Mouse (Mus musculus): ENCODE measurements around the gene Msmb. TPM values are rescaled to one million over a fixed set of nuclear protein-coding genes. Genes with fewer than 3 reads are reported as not detected.

The Msmb gene
- not detected in 2 replicates for polyA plus RNA-seq (2015; fragmentation: Nextera tagmentation; extraction: Ambion mirVana)

DNA sequence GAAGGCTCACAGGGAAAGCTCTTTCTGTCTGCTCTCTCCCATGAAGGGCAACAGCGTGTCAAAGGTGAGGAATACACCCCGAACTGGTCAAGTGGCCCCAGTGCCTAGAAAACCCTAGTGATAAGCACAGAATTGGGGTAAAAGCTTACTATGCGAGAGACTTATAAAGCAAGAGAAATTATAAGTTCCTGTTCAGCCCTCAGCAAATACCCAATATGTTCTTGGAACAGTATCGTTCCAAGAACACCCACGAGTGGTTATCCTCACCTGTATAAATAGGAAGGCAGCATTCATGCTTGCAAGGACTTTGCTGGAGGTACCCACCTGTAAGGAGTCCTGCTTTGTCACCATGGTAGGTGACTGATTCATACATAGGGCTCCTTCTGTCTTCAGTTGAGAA, at the start of gene Msmb:
Msmb (plus strand) TSS at position 301 of the 400 bp plus-strand sequence.
- ATAC-seq: no peak
- Histone ChIP-seq H3K9me3 (ENCODE audit: control insufficient read depth, low read length) (no peaks in the 10 kb centered on the region), H3K9ac (ENCODE audit: low read depth, low read length) (no peak within 1 kb of the TSS), H3K4me3 (ENCODE audit: low read length) (no peak within 1 kb of the TSS), H3K27me3 (replicated peaks; ENCODE audit: control insufficient read depth, insufficient read depth, low read length) (no peaks in the 10 kb centered on the region), H3K4me1 (ENCODE audit: control insufficient read depth, insufficient read depth, low read length) (no peaks in the 10 kb centered on the region), H3K36me3 (ENCODE audit: control insufficient read depth, insufficient read depth, low read length) (no peaks in the 10 kb centered on the region), H3K27ac (ENCODE audit: low read length) (no peak within 1 kb of the TSS), H3K4me2 (ENCODE audit: low read depth, low read length) (no peak within 1 kb of the TSS)
- WGBS: 83% methylated on average over 5 of the region's 5 CpGs

DNA sequence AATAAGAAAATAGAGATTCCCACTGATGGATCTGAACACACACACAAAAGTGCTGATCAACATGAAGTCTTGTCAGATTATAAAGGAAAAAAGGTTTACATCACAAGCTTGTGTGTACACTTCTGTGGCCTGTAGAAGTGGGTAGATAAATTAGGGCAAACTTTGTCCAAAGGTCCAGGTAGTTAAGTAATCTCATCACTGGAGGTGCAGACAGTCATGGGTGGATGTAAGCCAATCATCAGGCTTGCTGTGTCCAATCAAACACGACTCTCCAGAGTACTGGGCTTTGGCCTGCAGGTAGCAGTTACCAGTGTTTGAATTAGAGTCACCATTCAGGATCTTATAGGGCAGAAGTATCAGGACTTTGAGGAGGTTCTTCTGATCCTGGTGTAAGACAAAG, 48.8 kb upstream of the Msmb start:
- Histone ChIP-seq H3K27me3 (replicated peaks; ENCODE audit: control insufficient read depth, insufficient read depth, low read length) (no peaks in the 10 kb centered on the region), H3K4me2 (ENCODE audit: low read depth, low read length) (no peak overlapping the region), H3K4me3 (ENCODE audit: low read length) (no peak overlapping the region), H3K36me3 (ENCODE audit: control insufficient read depth, insufficient read depth, low read length) (0 out of 2 replicates have a peak, but pooled peaks cover 3% of the 10 kb centered on the region), H3K9me3 (ENCODE audit: control insufficient read depth, low read length) (no peaks in the 10 kb centered on the region), H3K27ac (ENCODE audit: low read length) (no peak overlapping the region), H3K9ac (ENCODE audit: low read depth, low read length) (no peak overlapping the region), H3K4me1 (ENCODE audit: control insufficient read depth, insufficient read depth, low read length) (no peaks in the 10 kb centered on the region)
- no peak for ATAC-seq
- WGBS: 62% methylated on average over 1 of the region's 1 CpGs

DNA sequence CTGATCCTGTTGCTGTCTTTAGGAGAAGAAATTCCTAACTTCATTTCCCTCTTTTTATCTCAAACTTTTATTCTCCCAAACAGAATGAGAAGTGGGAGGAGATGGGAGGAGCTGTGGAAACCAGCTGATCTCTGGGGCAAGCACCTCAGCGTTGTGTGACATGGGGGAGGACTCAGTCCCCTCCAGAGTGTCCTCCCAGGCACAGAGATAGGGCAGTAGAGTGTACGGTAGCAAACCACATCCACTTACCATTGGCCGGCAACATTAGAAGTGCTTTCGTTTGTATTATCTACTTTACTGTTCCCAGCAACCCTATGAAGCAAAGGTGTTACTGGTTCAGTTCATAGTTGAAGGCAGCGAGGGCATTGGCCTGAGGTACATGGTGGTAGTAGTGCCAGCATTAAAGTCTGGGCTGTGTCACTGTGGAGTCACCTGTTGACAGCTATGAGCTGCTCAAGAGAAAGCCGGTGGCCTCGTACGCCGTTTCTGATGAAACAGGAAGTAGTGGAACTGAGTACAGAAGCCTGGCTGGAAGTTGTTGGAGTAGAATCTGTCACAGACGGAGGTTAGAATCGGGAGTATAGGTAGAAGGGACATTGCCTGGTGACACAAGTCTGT, 48.2 kb upstream of the Msmb start:
- no peak overlapping the region for H3K27ac ChIP-seq (ENCODE audit: low read length)
- no peak overlapping the region for H3K4me2 ChIP-seq (ENCODE audit: low read depth, low read length)
- no peak overlapping the region for H3K9ac ChIP-seq (ENCODE audit: low read depth, low read length)
- no peak for ATAC-seq
- H3K4me3 ChIP-seq (ENCODE audit: low read length): no peak overlapping the region
- H3K4me1 ChIP-seq (ENCODE audit: control insufficient read depth, insufficient read depth, low read length): no peaks in the 10 kb centered on the region
- peaks cover 6% of the 10 kb centered on the region for H3K36me3 ChIP-seq (ENCODE audit: control insufficient read depth, insufficient read depth, low read length)
- H3K27me3 ChIP-seq (replicated peaks; ENCODE audit: control insufficient read depth, insufficient read depth, low read length): no peaks in the 10 kb centered on the region
- 84% methylated on average over 11 of the region's 11 CpGs for WGBS
- H3K9me3 ChIP-seq (ENCODE audit: control insufficient read depth, low read length): no peaks in the 10 kb centered on the region

DNA sequence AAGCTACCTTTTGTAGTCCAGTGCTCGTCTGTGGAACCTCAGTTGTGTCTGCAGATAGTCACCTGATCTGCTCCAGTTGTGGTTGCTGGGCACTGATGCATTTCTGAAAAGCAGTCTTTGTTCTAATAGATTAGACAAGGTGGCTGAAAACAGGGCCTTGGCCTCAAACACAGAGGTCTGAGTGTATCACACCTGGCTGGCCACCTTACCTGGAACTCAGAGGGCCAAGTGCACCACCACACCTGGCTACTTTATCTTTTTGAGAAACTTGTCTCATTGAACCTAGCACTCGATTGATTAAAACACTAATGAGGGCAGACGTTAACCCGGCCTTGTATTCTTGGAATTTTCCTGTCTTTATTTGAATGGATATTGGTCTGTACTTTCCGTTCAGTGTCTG, 46.2 kb upstream of the Msmb start:
- 82% methylated on average over 5 of the region's 5 CpGs for WGBS
- no peak for ATAC-seq
- Histone ChIP-seq H3K4me1 (ENCODE audit: control insufficient read depth, insufficient read depth, low read length) (no peaks in the 10 kb centered on the region), H3K9me3 (ENCODE audit: control insufficient read depth, low read length) (no peaks in the 10 kb centered on the region), H3K4me3 (ENCODE audit: low read length) (no peak overlapping the region), H3K27ac (ENCODE audit: low read length) (no peak overlapping the region), H3K36me3 (ENCODE audit: control insufficient read depth, insufficient read depth, low read length) (peaks cover 24% of the 10 kb centered on the region), H3K27me3 (replicated peaks; ENCODE audit: control insufficient read depth, insufficient read depth, low read length) (no peaks in the 10 kb centered on the region), H3K9ac (ENCODE audit: low read depth, low read length) (no peak overlapping the region), H3K4me2 (ENCODE audit: low read depth, low read length) (no peak overlapping the region)

DNA sequence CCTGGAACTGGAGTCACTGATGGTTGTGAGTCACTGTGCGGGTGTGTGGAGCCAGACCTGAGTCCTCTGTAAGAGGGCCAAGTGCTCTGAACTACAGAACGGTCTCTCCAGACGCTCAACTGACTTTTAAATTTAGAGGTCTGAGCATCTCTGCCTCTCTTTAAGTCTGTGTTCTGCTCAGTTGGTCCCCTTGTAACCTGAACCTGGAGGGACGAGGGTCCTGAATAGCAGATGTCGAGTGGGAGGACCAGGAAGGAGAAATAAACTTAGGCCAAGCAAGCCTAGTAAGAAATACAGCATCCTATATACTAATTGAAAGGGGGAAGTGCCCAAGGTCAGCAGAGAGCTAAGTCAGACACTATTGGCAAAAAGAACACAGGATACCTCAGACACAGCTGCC, 45.1 kb upstream of the Msmb start:
- Histone ChIP-seq H3K9ac (ENCODE audit: low read depth, low read length) (no peak overlapping the region), H3K36me3 (ENCODE audit: control insufficient read depth, insufficient read depth, low read length) (peaks cover 25% of the 10 kb centered on the region), H3K4me2 (ENCODE audit: low read depth, low read length) (no peak overlapping the region), H3K27ac (ENCODE audit: low read length) (no peak overlapping the region), H3K9me3 (ENCODE audit: control insufficient read depth, low read length) (no peaks in the 10 kb centered on the region), H3K4me1 (ENCODE audit: control insufficient read depth, insufficient read depth, low read length) (no peaks in the 10 kb centered on the region), H3K27me3 (replicated peaks; ENCODE audit: control insufficient read depth, insufficient read depth, low read length) (no peaks in the 10 kb centered on the region), H3K4me3 (ENCODE audit: low read length) (no peak overlapping the region)
- ATAC-seq: no peak
- 88% methylated on average over 5 of the region's 5 CpGs for WGBS

DNA sequence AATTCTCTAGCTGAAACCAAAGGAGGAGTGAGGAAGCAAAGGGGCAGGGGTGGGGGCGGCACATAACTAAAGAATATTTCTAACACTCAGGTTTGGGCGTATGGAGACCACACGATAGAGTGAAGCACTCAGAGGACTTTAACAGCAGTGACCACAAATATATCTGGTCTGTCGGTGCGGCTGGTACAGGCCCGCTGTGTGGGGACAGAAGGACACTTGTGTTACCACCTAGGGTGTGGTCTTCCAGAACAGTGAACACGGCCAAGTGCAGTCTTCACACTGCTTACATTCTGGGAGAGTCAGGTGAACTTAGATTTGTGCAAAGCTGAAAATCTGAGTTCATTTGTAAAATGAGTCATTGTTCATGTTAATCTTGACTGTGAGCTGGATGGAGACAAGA, 44.1 kb upstream of the Msmb start:
- WGBS: 93% methylated on average over 7 of the region's 7 CpGs
- ATAC-seq: no peak
- Histone ChIP-seq H3K9me3 (ENCODE audit: control insufficient read depth, low read length) (no peaks in the 10 kb centered on the region), H3K4me1 (ENCODE audit: control insufficient read depth, insufficient read depth, low read length) (no peaks in the 10 kb centered on the region), H3K9ac (ENCODE audit: low read depth, low read length) (no peak overlapping the region), H3K27me3 (replicated peaks; ENCODE audit: control insufficient read depth, insufficient read depth, low read length) (no peaks in the 10 kb centered on the region), H3K4me2 (ENCODE audit: low read depth, low read length) (no peak overlapping the region), H3K4me3 (ENCODE audit: low read length) (no peak overlapping the region), H3K27ac (ENCODE audit: low read length) (no peak overlapping the region), H3K36me3 (ENCODE audit: control insufficient read depth, insufficient read depth, low read length) (peaks cover 25% of the 10 kb centered on the region)

DNA sequence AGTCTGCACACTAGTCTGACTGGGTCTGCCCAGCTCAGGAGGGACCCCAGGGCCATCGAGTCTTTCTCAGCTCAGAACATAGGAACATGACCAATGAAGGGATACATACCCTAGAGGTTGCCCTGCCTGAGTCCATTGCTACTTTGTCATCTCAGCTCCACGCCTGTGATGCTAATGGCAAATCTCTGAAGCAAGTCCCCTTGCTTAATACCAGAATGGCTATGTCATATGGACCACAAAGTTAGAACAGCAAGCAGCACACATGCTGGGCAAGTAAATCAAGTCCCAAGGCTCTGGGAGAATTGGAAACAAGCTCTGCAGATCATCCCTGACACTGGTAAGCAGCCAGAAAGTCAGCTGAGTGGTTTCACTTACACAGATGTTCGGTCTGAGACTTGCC, 42.9 kb upstream of the Msmb start:
- Histone ChIP-seq H3K36me3 (ENCODE audit: control insufficient read depth, insufficient read depth, low read length) (peaks cover 22% of the 10 kb centered on the region), H3K27ac (ENCODE audit: low read length) (no peak overlapping the region), H3K9me3 (ENCODE audit: control insufficient read depth, low read length) (no peaks in the 10 kb centered on the region), H3K4me2 (ENCODE audit: low read depth, low read length) (no peak overlapping the region), H3K4me3 (ENCODE audit: low read length) (no peak overlapping the region), H3K27me3 (replicated peaks; ENCODE audit: control insufficient read depth, insufficient read depth, low read length) (no peaks in the 10 kb centered on the region), H3K4me1 (ENCODE audit: control insufficient read depth, insufficient read depth, low read length) (no peaks in the 10 kb centered on the region), H3K9ac (ENCODE audit: low read depth, low read length) (no peak overlapping the region)
- WGBS: 93% methylated on average over 3 of the region's 3 CpGs
- ATAC-seq: no peak

DNA sequence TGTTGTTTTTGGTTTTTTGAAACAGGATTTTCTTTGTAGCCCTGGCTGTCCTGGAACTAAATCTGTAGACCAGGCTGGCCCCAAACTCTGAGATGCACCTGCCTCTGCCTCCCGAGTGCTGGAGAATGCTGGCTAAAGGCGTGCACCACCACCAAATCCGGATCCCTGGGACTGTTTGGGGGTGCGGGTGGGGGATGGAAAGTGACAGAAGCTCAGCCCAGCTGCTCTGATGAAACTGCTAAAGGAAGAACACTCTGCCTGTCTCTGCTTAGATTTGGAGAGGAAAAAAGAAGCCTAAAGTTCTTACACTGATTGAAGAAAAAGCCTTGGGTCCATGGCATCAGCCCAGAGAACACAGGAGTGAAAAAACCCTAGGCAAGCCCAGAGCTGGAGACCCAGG, 38.3 kb upstream of the Msmb start:
- H3K9me3 ChIP-seq (ENCODE audit: control insufficient read depth, low read length): no peaks in the 10 kb centered on the region
- H3K4me3 ChIP-seq (ENCODE audit: low read length): no peak overlapping the region
- no peak overlapping the region for H3K4me2 ChIP-seq (ENCODE audit: low read depth, low read length)
- no peaks in the 10 kb centered on the region for H3K4me1 ChIP-seq (ENCODE audit: control insufficient read depth, insufficient read depth, low read length)
- H3K9ac ChIP-seq (ENCODE audit: low read depth, low read length): no peak overlapping the region
- H3K27me3 ChIP-seq (replicated peaks; ENCODE audit: control insufficient read depth, insufficient read depth, low read length): no peaks in the 10 kb centered on the region
- WGBS: 88% methylated on average over 4 of the region's 4 CpGs
- no peak for ATAC-seq
- H3K36me3 ChIP-seq (ENCODE audit: control insufficient read depth, insufficient read depth, low read length): peaks cover 19% of the 10 kb centered on the region
- no peak overlapping the region for H3K27ac ChIP-seq (ENCODE audit: low read length)

DNA sequence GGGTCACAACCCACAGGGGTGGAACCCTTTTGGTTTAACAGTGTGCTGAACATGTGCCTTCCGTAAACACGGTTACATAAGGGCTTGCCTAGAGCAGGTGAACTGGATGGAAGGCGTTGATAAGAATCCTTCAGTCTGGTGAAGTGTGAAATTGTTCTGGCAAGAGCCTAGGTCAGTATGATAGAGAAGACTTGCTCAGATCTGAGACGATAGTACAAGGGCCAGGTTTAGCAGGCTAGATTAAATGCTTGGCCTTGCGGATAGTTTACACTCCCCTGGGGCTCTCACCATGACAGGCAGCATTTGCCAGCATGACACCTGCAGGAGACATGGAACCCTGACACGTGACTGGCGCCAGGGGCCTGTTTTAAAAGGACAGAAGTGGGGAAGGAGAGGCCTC, 36.2 kb upstream of the Msmb start:
- whole genome bisulfite sequencing: 56% methylated on average over 7 of the region's 7 CpGs
- Histone ChIP-seq H3K27ac (ENCODE audit: low read length) (no peak overlapping the region), H3K4me1 (ENCODE audit: control insufficient read depth, insufficient read depth, low read length) (no peaks in the 10 kb centered on the region), H3K4me3 (ENCODE audit: low read length) (no peak overlapping the region), H3K4me2 (ENCODE audit: low read depth, low read length) (no peak overlapping the region), H3K36me3 (ENCODE audit: control insufficient read depth, insufficient read depth, low read length) (peaks cover under 1% of the 10 kb centered on the region; the same call in 1 of the 2 replicates), H3K9ac (ENCODE audit: low read depth, low read length) (no peak overlapping the region), H3K9me3 (ENCODE audit: control insufficient read depth, low read length) (no peaks in the 10 kb centered on the region), H3K27me3 (replicated peaks; ENCODE audit: control insufficient read depth, insufficient read depth, low read length) (no peaks in the 10 kb centered on the region)
- ATAC-seq: no peak

DNA sequence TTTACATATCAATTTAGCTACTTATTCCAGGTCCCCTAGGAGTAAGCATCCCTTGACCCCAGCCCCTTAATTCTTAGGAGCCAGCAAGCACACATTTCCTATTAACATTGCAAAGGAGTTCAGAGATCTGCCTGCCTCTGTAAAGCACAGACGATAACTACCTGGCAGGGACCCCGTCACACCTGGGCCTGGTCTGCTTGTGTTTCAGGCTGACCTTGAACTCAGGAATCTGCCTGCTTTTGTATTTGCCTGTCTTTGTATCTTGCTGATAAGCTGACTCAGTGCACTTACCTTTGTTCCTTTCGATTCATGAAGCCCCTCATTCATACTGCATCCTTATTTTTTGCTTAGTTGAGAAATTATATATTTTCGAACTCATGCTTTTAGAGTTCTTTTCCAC, 34.9 kb upstream of the Msmb start:
- Histone ChIP-seq H3K4me2 (ENCODE audit: low read depth, low read length) (no peak overlapping the region), H3K9me3 (ENCODE audit: control insufficient read depth, low read length) (no peaks in the 10 kb centered on the region), H3K36me3 (ENCODE audit: control insufficient read depth, insufficient read depth, low read length) (no peaks in the 10 kb centered on the region), H3K27me3 (replicated peaks; ENCODE audit: control insufficient read depth, insufficient read depth, low read length) (no peaks in the 10 kb centered on the region), H3K9ac (ENCODE audit: low read depth, low read length) (no peak overlapping the region), H3K4me3 (ENCODE audit: low read length) (no peak overlapping the region), H3K4me1 (ENCODE audit: control insufficient read depth, insufficient read depth, low read length) (no peaks in the 10 kb centered on the region), H3K27ac (ENCODE audit: low read length) (no peak overlapping the region)
- no peak for ATAC-seq
- 86% methylated on average over 4 of the region's 4 CpGs for WGBS
